Mouse (Mus musculus) testis, adult 2 months (tissue): ENCODE data around the gene Creb3l4.
A peak's percentile ranks its signal among the peaks of the same experiment; 100 is the strongest.

ENCODE experiments used
- CTCF ChIP-seq: fragments of 200-500 bp; IDR thresholded peaks from 2 replicates; pipeline ENCODE4 v1.5.1; 2012; ENCODE audit warnings: low read depth, mild to moderate bottlenecking, inconsistent platforms, low read length, moderate library complexity; ENCODE audit not compliant: control insufficient read depth, insufficient read depth, insufficient replicate concordance
- POLR2A ChIP-seq: fragments of 200-500 bp; IDR thresholded peaks from 2 replicates; pipeline ENCODE4 v1.6.1; 2012; ENCODE audit warnings: low read depth, mild to moderate bottlenecking, inconsistent platforms, low read length, moderate library complexity; ENCODE audit not compliant: control insufficient read depth

DNA sequence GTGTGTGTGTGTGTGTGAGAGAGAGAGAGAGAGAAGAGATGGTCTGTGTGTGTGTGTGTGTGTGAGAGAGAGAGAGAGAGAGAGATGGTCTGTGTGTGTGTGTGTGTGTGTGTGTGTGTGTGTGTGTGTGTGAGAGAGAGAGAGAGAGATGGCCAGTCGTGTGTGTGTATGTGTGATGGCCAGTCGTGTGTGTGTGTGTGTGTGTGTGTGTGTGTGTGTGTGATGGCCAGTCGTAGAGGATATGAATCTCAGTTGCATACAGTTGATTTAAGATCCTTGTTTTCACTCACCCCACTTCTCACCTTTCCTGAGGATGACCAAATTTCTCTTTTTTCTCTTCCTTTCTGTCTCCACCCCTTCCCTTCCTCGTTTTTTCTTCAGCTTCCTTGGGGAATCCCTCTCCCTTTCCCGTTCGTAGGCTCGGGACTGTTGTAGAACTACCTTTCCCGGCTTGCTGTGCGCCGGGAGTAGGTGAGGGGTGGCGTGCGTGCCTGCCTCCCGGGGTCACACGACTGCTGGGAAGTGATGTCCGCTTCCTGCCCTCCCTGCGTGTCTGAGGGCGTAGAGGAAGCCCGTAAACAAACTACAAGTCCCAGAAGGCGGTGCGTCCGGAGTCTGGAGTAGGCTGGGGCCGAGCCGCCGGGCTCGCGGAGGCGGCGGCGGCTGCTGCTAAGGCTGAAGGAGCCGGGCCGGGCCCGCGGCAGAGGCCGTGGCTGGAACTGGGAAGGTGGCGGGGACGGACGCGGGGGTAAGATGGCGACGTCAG, 10.5 kb upstream of the Creb3l4 start, which contains the start of gene Crtc2:
- TF ChIP-seq CTCF: no peak
- peak; percentile 75 for TF ChIP-seq POLR2A
